Mouse (Mus musculus) cortical plate, adult 2 months (tissue): ENCODE measurements at regions not wholly inside any gene's neighbourhood (a gene's known extent, or its start where the extent isn't known, plus 50 kb on each side); places are given as distances from the start of the nearest gene placed in this dataset.

Experiments used
- H3K27ac ChIP-seq: fragments of 200-500 bp; 2 replicates; pipeline ENCODE4 v1.5.1; 2012; ENCODE audit warnings: low read length, control low read depth, inconsistent platforms; ENCODE audit not compliant: insufficient read depth
- H3K4me1 ChIP-seq: fragments of 200-500 bp; 2 replicates; pipeline ENCODE4 v1.6.1; 2011; ENCODE audit warnings: low read length; ENCODE audit not compliant: control insufficient read depth, insufficient read depth
- H3K4me3 ChIP-seq: fragments of 200-500 bp; 2 replicates; pipeline ENCODE4 v1.5.1; 2011; ENCODE audit warnings: mild to moderate bottlenecking, low read length, control low read depth; ENCODE audit not compliant: insufficient read depth
- CTCF ChIP-seq: fragments of 200-500 bp; IDR thresholded peaks from 2 replicates; pipeline ENCODE4 v1.5.1; 2011; ENCODE audit warnings: mild to moderate bottlenecking, control low read depth, low read length; ENCODE audit not compliant: insufficient read depth; ENCODE audit errors: extremely low read depth
- POLR2A ChIP-seq: fragments of 200-500 bp; IDR thresholded peaks from 2 replicates; pipeline ENCODE4 v1.6.1; 2011; ENCODE audit warnings: mild to moderate bottlenecking, low read length, control low read depth; ENCODE audit not compliant: insufficient read depth; ENCODE audit errors: extremely low read depth

- H3K4me1 ChIP-seq: no peaks in the 10 kb centered on the region
- H3K4me3 ChIP-seq: no peak overlapping the region
- H3K27ac ChIP-seq: no peak overlapping the region
- no peak for TF ChIP-seq CTCF
- no peak for TF ChIP-seq POLR2A
Observed at GRCm38 (mm10) chr2:128263880-128264279, 138.0 kb downstream of the Bcl2l11 start.

GRCm38 (mm10) chr2:128265014-128265990, 139.5 kb downstream of the Bcl2l11 start:
- TF ChIP-seq POLR2A: no peak
- H3K4me1 ChIP-seq: no peaks in the 10 kb centered on the region
- no peak overlapping the region for H3K4me3 ChIP-seq
- H3K27ac ChIP-seq: no peak overlapping the region

GRCm38 (mm10) chr2:128270377-128271129, 144.7 kb downstream of the Bcl2l11 start:
- H3K27ac ChIP-seq: no peak overlapping the region
- no peak for TF ChIP-seq POLR2A
- no peak overlapping the region for H3K4me3 ChIP-seq
- H3K4me1 ChIP-seq: no peaks in the 10 kb centered on the region

GRCm38 (mm10) chr2:128272789-128273188, 147.0 kb downstream of the Bcl2l11 start:
- no peak for TF ChIP-seq CTCF
- no peak for TF ChIP-seq POLR2A
- Histone ChIP-seq H3K4me3 (no peak overlapping the region), H3K4me1 (no peaks in the 10 kb centered on the region), H3K27ac (no peak overlapping the region)

- H3K27ac ChIP-seq: no peak overlapping the region
- no peak overlapping the region for H3K4me3 ChIP-seq
- no peaks in the 10 kb centered on the region for H3K4me1 ChIP-seq
- TF ChIP-seq CTCF (no peak), POLR2A (no peak)
Observed at GRCm38 (mm10) chr2:128273292-128273691, 147.5 kb downstream of the Bcl2l11 start.

- no peak overlapping the region for H3K4me3 ChIP-seq
- H3K27ac ChIP-seq: no peak overlapping the region
- no peaks in the 10 kb centered on the region for H3K4me1 ChIP-seq
- no peak for TF ChIP-seq POLR2A
- TF ChIP-seq CTCF: no peak
Observed at GRCm38 (mm10) chr2:128276337-128276736, 150.5 kb downstream of the Bcl2l11 start.

- no peak overlapping the region for H3K27ac ChIP-seq
- no peak overlapping the region for H3K4me3 ChIP-seq
- H3K4me1 ChIP-seq: no peaks in the 10 kb centered on the region
- no peak for TF ChIP-seq POLR2A
Observed at GRCm38 (mm10) chr2:128277387-128278123, 151.7 kb downstream of the Bcl2l11 start.

- Histone ChIP-seq H3K27ac (no peak overlapping the region), H3K4me1 (no peaks in the 10 kb centered on the region), H3K4me3 (no peak overlapping the region)
- TF ChIP-seq POLR2A (no peak), CTCF (no peak)
Observed at GRCm38 (mm10) chr2:128278124-128278432, 152.2 kb downstream of the Bcl2l11 start.

- no peak overlapping the region for H3K4me3 ChIP-seq
- no peak overlapping the region for H3K27ac ChIP-seq
- H3K4me1 ChIP-seq: no peaks in the 10 kb centered on the region
- TF ChIP-seq CTCF (no peak), POLR2A (no peak)
Observed at GRCm38 (mm10) chr2:128278608-128279081, 152.8 kb downstream of the Bcl2l11 start.
